Mouse (Mus musculus) B cell, adult 2 months (primary cell): ENCODE results near the gene Ccdc69.
A peak's percentile ranks its signal among the peaks of the same experiment; 100 is the strongest.

ENCODE experiments used
- DNase-seq, 2 experiments: peaks; one replicate each; pipeline ENCODE4 v3.0.0; 2022

Gene Ccdc69

GRCm38 (mm10) chr11:55033040-55033660 lies 44.8 kb downstream of the Ccdc69 start, which contains the start of gene Anxa6:
Anxa6 (minus strand) TSS chr11:55033445.
- peak; percentile 79 to 82 for DNase-seq

- DNase-seq = no peak
Measured at GRCm38 (mm10) chr11:55032286-55032685, 45.6 kb downstream of the Ccdc69 start.

- DNase-seq = no peak
Measured at GRCm38 (mm10) chr11:55031991-55032280, 46.0 kb downstream of the Ccdc69 start.

- DNase-seq = peak; percentile 54 to 61
Measured at GRCm38 (mm10) chr11:55031211-55031990, 46.5 kb downstream of the Ccdc69 start.

- no peak for DNase-seq
Measured at GRCm38 (mm10) chr11:55028509-55028908, 49.4 kb downstream of the Ccdc69 start.

- DNase-seq = no peak
Measured at GRCm38 (mm10) chr11:55027204-55027855, 50.6 kb downstream of the Ccdc69 start.

GRCm38 (mm10) chr11:55025896-55026295 lies 52.0 kb downstream of the Ccdc69 start:
- DNase-seq = no peak

- DNase-seq = no peak
Measured at GRCm38 (mm10) chr11:55023583-55023982, 54.3 kb downstream of the Ccdc69 start.

GRCm38 (mm10) chr11:55023049-55023564 lies 54.8 kb downstream of the Ccdc69 start:
- peak; percentile 85 to 89 for DNase-seq

GRCm38 (mm10) chr11:55022508-55022907 lies 55.4 kb downstream of the Ccdc69 start:
- DNase-seq = no peak

- DNase-seq = no peak
Measured at GRCm38 (mm10) chr11:55021859-55022258, 56.1 kb downstream of the Ccdc69 start.

GRCm38 (mm10) chr11:55021458-55021857 lies 56.5 kb downstream of the Ccdc69 start:
- no peak for DNase-seq

GRCm38 (mm10) chr11:55019711-55020110 lies 58.2 kb downstream of the Ccdc69 start:
- DNase-seq = no peak

GRCm38 (mm10) chr11:55018034-55018433 lies 59.9 kb downstream of the Ccdc69 start:
- DNase-seq = no peak

- no peak for DNase-seq
Measured at GRCm38 (mm10) chr11:55017201-55017600, 60.7 kb downstream of the Ccdc69 start.

GRCm38 (mm10) chr11:55016758-55017157 lies 61.2 kb downstream of the Ccdc69 start:
- DNase-seq = no peak

GRCm38 (mm10) chr11:55015831-55016241 lies 62.1 kb downstream of the Ccdc69 start:
- DNase-seq = no peak

- DNase-seq = no peak
Measured at GRCm38 (mm10) chr11:55015264-55015663, 62.7 kb downstream of the Ccdc69 start.

GRCm38 (mm10) chr11:55013802-55014201 lies 64.1 kb downstream of the Ccdc69 start:
- no peak for DNase-seq

- DNase-seq = no peak
Measured at GRCm38 (mm10) chr11:55012551-55013521, 65.1 kb downstream of the Ccdc69 start.

GRCm38 (mm10) chr11:55011440-55011839 lies 66.5 kb downstream of the Ccdc69 start:
- DNase-seq = no peak

GRCm38 (mm10) chr11:55008230-55008629 lies 69.7 kb downstream of the Ccdc69 start:
- no peak for DNase-seq

GRCm38 (mm10) chr11:55005684-55006083 lies 72.2 kb downstream of the Ccdc69 start:
- no peak for DNase-seq
